Mouse (Mus musculus) lung, postnatal 14 days (tissue): Measurements from ENCODE around the gene Sapcd2.

Experiments used
- DNase-seq: peaks from one replicate; pipeline ENCODE4 v3.0.0; 2021

Gene Sapcd2

GRCm38 (mm10) chr2:25371764-25372643, at the start of gene Sapcd2:
TSS of gene Sapcd2 (plus strand) at chr2:25372321.
- peak; percentile 84 for DNase-seq

DNA sequence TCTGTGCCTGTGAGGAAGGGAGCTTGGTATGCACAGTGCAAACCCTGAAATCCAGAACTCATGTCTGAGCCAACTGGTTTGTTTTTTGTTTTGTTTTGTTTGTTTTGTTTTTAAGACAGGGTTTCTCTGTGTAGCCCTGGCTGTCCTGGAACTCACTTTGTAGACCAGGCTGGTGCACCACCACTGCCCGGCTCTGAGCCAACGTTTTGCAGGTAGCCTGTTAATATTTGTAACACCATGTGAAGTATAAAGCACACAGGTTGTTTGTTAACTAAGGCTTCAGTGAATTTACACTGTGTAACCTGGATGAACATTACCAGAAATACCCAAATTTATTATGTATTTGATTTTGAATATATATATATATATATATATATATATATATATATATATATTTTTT, 46.1 kb upstream of the Sapcd2 start:
- no peak for DNase-seq

GRCm38 (mm10) chr2:25328440-25328839, 43.7 kb upstream of the Sapcd2 start:
- DNase-seq = peak; percentile 41

DNA sequence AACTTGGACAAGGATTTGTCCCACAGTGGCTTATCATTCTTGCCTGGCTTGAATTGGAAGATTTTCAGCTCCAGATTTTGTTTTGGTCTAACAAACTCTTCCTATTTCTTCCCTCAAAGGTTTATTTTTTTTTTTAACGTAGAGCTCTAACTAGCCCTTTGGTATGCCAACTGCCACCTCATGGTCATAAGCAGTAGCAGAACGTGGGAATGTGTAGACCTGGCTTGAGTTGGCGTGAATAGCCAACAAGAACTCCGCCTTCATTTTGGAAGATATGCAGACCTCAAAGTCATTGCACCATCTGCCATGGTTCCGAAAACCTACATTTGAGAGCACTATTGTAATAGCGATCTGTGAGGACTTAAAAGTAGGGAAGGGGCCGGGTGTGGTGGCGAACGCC, 40.7 kb upstream of the Sapcd2 start:
- no peak for DNase-seq

DNA sequence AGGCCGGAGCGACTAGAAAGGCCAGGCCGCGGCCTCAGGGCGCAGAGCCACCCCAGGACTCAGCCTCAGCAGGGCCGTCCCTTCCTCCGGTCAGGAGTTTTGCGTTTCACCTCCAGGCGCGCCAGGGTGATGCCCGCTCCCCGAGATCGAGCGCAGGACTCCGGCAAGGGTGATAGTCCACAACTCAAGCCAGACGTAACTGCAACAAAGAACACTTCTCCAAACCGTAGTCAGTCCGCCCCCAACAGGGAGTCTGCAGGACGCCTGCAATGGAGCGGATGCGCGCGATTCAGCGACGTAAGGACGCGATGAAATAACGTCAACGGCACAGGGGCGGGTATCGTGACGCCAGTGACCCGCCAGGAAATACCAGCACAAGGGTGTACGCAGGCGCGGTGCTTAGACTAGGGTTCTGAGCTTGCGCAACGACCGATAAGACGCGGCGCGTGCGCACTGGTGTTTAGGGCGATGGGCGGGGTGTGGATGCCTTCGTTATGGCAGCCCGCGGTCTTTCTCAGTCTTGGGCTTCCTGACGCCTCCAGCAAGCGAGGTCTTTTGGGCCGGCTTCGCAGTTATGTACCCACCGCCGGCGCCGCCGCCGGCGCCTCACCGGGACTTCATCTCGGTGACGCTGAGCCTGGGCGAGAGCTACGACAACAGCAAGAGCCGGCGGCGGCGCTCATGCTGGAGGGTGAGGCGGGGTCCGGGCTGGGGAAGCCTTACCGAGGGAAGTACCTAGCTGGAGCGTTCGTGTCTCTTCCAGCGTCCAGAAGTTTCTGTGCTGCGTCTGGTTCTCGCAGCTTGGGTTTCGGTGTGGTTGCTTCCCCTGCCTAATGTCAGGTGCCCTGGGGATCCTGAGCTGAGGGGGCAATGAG, 39.6 kb upstream of the Sapcd2 start, which contains the start of gene Man1b1:
Man1b1 (plus strand) TSS at position 53 of the 875 bp plus-strand sequence.
- DNase-seq = peak; percentile 100

DNA sequence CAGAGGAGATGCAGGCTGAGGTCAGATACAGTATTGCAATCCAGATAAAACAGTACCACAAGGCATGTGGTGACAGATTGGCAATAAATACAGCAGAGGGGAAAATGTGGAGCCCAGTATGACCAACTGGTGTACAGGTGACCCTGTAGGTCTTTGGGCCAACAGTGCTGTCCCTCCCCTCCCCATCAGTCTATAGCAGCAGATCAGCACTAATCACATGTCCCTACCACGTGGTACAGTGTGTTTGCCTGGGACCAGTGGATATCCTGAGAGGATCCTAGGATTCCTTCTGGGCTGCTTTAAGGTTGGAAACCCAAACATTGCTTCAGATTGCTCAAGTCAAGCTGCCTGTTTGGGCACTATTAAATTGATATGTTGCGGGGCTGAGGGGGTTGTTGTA, 38.6 kb upstream of the Sapcd2 start:
- DNase-seq = no peak

GRCm38 (mm10) chr2:25338303-25338702, 33.8 kb upstream of the Sapcd2 start:
- no peak for DNase-seq

DNA sequence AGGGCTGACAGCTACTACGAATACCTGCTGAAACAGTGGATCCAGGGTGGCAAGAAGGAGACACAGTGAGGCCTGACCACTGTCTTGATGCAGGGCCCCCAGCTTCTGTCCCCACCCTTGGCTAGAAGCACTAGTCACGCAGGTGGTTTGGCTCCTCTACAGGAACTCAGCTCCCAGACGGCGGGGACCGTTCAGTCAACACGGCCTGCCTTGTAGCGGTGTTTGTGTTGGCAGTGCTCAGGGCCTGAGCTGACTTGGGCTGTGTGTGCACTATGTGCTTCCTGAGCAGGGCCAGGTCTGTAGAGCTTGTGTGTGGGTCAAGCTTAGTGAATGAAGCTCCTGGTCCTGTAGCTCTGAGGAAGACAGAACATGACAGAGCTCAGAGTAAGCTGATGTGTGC, 24.0 kb upstream of the Sapcd2 start:
- no peak for DNase-seq

- DNase-seq = no peak
Measured at GRCm38 (mm10) chr2:25349499-25349898, 22.6 kb upstream of the Sapcd2 start.

DNA sequence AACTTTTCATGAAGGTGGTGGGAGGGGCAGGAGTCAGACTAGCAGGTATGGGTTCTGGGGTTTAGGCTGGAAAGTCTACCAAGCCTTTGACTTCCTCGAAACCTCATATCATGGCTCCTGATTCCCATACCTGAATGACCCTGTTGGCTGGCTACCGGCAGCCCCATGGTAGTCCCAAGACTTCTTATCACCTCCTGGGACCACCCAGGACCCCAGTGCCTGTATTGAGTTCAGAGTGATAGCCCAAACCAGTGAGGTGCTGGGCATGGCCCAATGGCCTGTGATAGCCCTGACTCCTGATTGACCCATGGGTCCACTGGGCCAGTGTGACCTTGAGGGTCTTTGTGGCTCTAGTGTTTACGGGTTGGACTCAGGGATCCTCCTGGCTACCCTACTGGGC, 21.4 kb upstream of the Sapcd2 start:
- no peak for DNase-seq

- DNase-seq = no peak
Measured at GRCm38 (mm10) chr2:25354211-25354610, 17.9 kb upstream of the Sapcd2 start.

DNA sequence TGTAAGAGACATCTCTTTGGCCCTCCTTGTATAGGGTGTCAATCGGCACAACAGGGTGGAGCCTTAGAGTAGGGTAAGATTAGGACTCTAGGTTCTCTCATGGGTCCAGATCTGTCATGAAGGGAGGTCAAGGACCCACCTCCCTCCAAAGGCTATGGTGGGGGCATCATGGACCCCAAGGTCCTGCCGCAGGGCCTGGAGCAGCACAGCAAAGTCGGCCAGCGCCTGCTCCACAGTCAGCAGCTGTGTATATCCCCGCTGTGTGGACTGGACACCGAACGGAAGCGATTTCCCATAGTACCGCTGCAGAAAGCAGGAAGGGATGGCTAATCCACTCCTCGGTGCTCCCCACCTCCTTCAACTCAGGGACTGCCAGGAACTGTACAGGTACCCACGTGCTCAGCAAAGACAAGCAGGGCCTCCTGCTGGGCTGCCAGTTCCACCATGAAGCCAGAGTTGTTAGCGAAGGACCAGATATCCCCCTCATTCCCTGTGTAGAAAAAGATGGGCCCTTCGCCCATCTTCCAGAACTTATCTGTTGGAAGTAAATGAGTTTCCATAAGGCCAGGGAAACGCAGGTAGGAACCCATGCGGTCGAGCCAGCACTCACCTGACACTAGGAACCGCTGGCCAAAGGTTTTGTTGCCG, 16.6 kb upstream of the Sapcd2 start:
- no peak for DNase-seq

GRCm38 (mm10) chr2:25356208-25357079, 15.7 kb upstream of the Sapcd2 start, which contains the start of gene Dpp7:
TSS of gene Dpp7 (minus strand) at chr2:25356359.
- DNase-seq = peak; percentile 77

GRCm38 (mm10) chr2:25359848-25360247, 12.3 kb upstream of the Sapcd2 start:
- no peak for DNase-seq

GRCm38 (mm10) chr2:25363478-25364178, 8.5 kb upstream of the Sapcd2 start:
- DNase-seq = peak; percentile 36

DNA sequence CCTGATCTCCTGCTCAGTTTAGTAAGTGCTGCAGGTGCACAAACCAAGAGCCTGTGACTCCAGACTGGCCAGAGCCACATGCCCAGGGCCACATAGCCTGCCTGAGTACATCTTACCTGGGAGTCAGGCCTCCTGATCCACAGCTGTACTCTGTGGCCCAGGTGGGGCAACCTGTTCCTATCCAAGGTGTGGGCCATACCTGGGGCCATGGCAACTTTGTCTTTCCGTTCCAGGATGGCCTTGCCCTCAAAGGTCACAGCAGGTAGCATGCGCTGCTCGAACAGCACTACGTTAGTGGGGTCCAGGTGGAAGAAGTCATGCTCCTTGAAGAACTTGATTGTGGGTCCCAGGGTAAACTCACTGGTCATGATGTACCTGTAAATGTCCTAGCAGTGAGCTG, 7.8 kb upstream of the Sapcd2 start:
- DNase-seq = no peak

- no peak for DNase-seq
Measured at GRCm38 (mm10) chr2:25364761-25365090, 7.4 kb upstream of the Sapcd2 start.

DNA sequence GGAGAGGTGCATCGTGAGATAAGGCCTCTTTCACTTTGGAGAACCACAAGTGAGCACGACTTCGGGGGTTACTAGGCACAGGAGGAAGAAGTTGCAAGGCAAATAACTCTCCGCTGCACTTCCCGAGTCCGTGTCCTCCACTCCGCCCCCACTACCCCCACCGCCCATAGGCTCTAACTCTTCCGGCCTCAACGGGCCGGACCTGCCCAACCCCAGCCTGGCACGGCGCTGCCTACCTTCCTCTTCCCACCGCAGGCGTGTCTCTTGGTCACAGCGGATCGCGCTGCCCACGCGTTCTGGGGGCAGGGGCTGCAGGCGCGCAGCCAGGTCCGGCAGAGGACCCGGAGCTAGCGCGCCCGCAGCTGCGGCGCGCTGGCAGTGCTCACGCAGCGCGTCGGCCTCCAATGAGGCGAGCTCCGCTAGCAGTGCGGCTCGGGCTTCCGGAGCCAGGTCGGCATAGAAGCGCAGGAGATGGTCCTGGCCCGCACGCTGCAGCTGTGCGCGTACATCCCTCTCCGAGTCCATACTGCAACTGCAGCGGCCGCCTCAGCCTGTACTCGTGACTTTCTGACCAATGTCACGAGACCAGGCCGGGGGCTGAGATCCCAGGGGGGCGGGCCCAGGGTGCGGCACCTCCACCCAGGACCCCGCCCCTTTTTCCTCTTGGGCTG, 6.9 kb upstream of the Sapcd2 start, which contains the start of gene Uap1l1:
Uap1l1 (minus strand) TSS at position 592 of the 671 bp plus-strand sequence.
- peak; percentile 85 for DNase-seq

GRCm38 (mm10) chr2:25369996-25370395, 2.1 kb upstream of the Sapcd2 start:
- no peak for DNase-seq

GRCm38 (mm10) chr2:25372644-25373391, 697 bp downstream of the Sapcd2 start:
- no peak for DNase-seq
